Mouse (Mus musculus) kidney, adult 9 months (tissue): ENCODE measurements at regions not wholly inside any gene's neighbourhood (a gene's known extent, or its start where the extent isn't known, plus 50 kb on each side); places are given as distances from the start of the nearest gene placed in this dataset.

Experiments
- DNase-seq: peaks from one replicate; pipeline ENCODE4 v3.0.0; 2022

DNA sequence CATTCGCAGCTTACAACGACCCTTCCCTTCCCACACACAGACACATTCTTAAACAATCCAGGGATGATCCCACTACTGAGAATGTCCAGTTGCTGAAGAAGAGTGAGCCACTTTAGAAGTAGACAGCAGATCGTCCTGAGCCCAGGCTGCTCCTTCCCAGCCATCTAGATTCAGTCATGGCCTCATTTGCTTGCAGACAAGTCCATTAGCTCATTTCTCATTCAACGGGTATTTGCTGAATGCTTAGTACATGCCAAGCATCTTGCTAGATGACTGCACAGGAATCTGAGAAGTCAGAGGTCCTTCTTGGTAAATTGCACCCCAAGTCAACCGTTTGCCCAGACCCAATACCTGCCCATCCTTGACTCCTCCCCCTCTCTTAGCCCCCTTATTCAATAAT, 57.8 kb downstream of the Ier5 start:
- DNase-seq = no peak

- no peak for DNase-seq
These were observed 58.5 kb downstream of the Ier5 start for GRCm38 (mm10) chr1:155040939-155041371.

DNA sequence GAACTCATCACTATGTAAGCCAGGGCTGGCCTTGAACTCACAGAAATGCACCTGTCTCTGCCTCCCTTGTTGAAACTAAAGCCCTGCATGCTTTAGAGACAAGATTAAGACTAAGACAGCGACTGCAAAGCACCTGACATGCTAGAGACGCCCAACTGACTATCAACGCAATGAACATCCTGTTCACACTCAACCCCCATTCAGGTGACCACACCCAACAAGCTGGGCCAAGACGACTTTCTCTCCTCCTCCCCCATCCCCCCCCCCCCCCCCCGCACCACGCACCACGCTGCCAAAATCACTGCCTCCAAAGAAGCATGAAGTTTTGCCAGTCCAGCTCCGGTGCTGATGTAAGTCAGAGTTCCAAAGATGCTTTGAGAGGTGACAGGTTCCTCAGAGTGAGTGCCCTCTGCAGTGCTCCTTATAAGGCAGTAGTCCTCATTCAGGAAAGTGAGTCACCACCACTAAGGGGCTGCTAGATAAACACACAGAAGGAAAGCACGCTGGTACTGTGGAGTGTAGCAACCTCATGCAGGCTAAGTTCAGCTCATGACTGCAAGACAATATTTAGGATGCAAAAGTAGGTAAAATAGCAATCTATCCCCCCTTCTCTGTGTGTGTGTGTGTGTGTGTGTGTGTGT, 59.2 kb downstream of the Ier5 start:
- no peak for DNase-seq

GRCm38 (mm10) chr1:155038631-155039625, 60.5 kb downstream of the Ier5 start:
- no peak for DNase-seq

DNA sequence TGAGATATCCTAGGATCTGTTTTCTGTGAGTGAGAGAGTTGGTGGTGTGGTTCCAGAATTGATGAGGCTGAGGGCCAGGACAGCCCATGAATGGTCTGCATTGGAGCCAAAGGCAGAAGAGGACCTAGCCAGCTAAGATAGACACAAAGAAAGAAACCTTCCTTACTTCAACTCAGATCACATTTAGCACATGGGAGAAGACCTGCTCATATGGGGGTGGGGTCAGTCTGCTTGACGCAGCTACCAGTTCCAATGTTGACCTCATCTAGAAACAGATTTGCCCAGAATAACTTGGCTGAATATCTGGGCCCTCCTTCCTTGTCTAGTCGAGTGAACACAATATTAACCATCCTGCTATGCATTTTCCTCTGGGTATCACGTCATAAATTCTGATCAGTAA, 62.0 kb downstream of the Ier5 start:
- no peak for DNase-seq

- no peak for DNase-seq
These were observed 68.5 kb downstream of the Ier5 start for GRCm38 (mm10) chr1:155030908-155031307.

DNA sequence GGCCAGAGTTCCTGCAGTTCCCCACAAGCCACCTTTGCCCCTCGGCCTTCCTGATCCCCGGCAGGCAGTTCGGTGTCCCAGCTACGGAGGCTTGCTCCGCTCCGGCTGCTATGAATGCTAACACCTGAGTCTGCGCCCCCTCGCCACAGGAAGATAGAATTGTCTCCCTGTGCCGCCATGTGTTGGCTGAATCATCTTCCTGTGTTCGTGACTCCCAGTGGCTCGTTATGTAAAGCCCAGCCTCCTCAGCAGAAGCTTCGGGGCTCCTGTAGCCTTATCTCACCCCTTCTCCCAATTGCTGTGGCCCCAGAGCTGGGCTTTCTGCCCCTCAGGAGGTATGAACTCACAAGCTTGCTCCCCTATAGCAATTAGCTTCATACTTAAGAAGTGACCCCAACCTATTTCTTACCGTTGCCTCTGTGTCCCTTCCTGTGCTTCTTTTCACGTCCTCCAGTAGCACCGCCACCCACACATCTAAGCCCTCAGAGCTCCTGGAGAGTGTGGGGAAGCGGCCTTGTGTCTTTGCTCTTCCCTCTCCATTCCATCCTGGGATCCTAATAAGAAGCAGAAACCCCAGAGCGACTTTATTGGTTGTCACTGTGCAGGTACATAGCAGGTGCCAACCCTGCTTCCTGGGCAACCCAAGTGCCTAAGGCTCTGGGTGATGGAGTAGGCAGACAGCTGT, 70.1 kb downstream of the Ier5 start:
- no peak for DNase-seq

GRCm38 (mm10) chr1:155028735-155029134, 70.7 kb downstream of the Ier5 start:
- DNase-seq = no peak

DNA sequence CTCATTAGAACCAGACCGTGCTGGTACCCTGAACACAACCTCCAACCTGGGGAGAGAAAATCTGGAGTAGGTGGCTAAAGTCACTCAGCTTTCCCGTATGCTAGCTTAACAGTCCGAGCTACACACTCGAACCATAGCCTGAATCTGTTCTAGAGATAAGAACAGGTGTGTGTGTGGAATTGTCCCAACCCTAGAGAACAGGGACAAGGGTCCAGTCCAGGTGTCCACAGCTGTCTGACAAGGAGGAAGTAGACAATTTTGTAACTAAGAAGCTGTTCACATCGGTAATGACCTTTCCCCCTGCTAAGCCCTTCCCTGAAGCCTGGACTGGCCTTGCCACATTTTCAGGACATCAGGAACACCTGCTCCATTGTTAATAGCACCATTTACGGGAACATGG, 71.3 kb downstream of the Ier5 start:
- no peak for DNase-seq

DNA sequence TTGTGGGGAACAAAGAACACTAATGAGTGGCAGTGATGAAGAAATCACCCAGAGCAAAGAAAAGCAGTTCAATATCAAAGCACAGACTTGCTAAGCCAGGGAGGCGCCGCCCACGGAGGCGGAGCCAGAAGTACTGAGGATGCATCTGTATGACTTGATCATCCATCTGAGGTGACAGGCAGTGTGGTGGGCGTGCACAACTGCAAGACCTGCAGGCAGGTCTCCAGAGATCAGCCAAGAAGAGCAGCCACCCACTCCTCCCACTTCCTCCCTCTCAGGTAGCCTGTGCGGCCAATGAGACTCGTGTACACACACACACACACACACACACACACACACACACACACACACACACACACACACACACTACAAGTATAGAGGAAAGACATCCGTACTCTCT, 71.9 kb downstream of the Ier5 start:
- peak; percentile 47 for DNase-seq

GRCm38 (mm10) chr1:155025862-155026478, 73.5 kb downstream of the Ier5 start:
- peak; percentile 88 for DNase-seq

DNA sequence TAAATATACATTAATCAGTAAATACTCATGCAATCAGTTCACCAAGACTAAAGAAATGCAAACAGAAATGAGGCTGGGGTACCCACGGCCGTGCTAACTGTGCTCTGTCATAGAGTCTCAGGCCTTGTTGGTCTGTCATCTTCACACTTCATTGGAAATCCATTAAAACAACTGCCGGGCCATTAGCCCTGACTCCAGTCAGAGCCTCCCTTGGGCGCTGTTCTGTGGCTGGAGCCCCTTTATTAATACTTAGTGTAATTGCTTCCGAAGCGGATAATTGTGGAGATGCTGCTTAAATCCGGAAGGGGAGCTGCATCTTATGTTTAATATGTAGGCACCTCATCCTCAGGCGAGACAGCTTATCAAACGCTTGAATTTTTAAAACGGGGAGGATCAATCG, 76.1 kb downstream of the Ier5 start:
- DNase-seq = no peak

GRCm38 (mm10) chr1:155015669-155016068, 83.8 kb downstream of the Ier5 start:
- DNase-seq = no peak

- DNase-seq = no peak
These were observed 84.5 kb downstream of the Ier5 start for GRCm38 (mm10) chr1:155014944-155015343.

DNA sequence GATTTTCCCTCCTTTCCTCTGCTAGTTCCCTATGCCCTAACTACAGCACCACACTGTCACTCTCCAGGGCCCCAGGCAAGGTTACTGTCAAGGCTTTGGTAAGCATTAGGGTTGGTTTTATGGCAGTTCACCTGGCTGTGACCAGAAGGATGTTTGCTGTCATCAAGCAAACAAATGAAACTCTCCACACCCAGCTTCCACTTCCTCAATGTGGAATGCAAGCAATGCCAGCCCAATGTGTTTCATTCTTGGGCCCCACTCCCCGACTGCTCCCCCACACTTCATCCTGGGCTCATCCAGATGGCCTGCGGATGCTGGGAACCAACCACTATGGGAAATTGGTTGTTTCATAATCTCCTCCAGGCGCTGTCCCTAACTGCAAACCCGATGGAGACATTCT, 85.7 kb downstream of the Ier5 start:
- no peak for DNase-seq

DNA sequence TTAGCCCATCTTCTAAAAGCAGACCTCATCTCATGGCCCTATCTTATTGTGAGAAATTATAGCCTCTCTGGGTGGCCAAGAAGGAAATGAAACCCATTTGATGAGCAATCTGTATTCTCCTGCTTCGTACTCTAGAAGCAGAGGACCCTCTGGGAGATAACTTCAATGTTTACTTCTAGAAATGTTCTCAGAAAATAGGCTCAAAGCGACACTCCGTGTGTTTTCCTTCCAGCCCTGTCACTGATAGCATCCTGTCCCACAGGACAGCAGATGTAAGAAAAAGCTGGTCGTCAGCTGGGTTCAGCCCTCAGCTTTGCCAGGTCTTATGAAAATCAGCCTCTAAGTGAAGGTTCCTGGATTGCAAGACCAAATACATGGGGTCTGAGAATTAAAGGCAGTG, 86.1 kb downstream of the Ier5 start:
- no peak for DNase-seq

DNA sequence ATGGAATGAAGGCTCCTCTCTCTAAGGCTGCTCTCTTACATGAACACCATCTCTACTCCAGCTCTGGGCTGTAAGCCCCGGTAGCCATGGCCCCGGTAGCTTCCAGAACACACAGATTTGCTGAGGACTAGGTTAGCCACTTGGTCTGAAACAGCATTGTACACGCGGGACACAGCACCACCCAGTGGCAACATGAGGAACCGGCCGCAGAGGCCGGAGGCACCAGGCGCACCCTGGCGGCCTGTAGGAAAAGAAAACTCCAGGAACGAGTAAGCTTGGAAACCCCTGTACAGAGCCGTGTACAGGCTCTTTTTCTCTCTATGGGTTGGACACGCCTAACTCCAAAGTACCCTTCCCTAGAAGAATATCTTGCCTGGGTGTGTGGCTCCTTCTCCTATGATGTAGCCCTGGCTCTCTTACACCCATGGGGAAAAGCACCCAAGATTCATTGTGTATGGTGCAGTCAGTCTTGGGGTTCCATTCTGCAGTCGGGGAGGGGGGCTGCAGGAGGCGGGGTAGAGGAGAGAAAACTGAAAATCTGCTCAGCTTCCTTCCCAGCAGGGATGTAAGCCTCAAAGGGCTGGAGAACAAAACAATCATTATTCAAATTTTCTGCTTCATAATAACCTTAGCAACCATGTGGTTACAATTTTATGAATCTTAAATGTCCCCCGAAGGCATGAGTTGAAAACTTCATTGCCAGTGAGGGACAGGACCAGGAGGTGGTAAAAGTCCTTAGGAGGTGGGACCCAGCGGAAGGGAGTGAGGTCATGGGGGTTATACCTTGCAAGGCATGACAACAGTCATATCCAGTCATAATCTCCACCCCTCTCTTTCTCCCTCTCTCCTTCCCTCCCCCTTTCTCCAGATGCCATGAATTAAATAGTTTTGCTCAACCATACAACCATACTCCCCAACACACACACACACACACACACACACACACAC, 92.6 kb downstream of the Ier5 start:
- DNase-seq = peak; percentile 89

DNA sequence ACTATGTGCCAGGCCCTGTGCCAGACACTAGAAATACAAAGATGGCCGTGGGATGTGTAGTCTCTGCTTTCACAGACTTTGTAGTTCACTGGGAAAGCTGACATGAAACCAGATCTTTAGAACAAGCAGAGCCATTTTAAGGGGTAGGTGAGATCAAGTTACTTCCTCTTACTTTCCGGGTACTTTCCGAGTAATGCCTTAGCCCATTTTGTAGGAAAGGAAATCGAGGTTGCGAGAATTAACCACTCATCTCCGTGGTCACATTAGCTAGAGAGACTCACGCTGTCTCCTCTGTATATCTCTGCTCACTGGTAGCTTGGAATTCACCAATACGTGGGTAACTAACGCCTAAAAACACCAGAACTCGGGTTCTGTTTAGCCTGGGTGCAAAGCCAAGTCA, 93.3 kb downstream of the Ier5 start:
- no peak for DNase-seq

DNA sequence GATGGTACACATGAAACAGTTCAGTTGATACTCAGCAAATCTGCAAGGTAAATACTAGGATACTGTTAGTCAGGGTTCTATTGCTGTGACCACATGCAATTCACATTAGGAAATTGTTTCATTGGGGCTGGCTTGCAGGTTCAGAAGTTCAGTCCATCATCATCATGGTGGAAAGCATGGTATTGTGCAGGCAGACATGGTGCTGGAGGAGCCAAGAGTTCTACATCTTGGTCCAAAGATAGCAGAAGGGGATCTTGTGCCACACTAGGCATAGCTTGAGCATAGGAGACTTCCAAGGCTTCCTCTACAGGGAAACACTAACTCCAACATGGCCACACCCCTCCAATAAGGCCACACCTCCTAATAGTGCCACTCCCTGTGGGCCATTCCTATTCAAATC, 99.1 kb downstream of the Ier5 start:
- DNase-seq = no peak

GRCm38 (mm10) chr1:154999501-155000131, 99.8 kb downstream of the Ier5 start:
- DNase-seq = no peak

DNA sequence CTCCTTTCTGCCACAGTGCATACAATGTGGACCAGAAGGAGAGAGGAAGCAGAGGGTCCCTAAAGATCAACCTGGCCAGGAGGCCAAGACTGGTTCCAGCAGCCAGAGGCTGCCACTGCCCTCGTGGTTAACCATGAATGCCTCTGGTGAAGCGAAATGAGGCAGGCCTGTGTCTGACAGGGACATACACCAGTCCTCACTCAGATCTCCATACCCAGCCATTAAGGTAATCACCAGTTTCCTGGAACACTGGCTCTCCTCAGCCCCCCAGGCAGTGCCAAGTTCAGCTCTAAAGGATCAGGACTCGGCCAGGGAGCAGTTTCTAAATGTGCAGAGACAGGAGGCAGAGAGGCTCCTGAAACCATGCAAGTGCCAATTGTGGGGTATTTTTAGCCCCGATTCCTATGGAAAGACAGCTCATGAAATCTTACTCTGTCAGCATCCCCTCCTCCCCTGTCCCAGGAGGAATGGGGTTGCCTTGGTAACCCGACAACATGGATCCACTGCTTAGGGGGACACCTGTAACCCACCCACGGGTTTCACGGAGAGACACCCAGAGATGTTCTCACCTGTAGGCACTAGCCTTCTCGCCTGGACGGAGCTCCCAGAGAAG, 103.6 kb downstream of the Ier5 start:
- DNase-seq = no peak
